Mouse (Mus musculus) liver, embryonic 14.5 days (tissue): ENCODE data around the gene Ago3.

Experiments used
- CTCF ChIP-seq: IDR thresholded peaks from 2 replicates; pipeline ENCODE4 v1.5.1; 2016; ENCODE audit warnings: antibody characterized with exemption, low read depth, control low read depth
- EP300 ChIP-seq: IDR thresholded peaks from 2 replicates; pipeline ENCODE4 v1.6.1; 2016; ENCODE audit warnings: antibody characterized with exemption, low read depth

DNA sequence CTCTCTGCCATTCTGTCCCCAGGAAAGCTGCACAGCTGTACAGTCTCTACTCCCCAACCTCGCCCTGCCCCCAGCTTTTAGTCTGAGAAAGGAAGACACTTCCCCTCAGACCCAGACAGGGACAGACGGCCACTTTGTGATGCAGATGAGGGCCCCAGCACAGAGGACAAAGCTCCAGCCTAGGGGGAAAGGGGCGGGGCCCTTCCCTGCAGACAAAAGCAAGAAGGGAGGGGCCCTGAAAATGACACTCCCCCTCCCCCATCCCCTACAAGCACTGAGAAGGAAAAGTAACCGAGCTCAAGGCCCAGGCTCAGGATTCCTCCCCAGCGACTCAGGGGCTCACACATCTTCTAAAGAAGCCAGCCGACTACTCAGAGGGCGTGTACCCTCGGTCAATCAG lies 36.5 kb upstream of the Ago3 start:
- TF ChIP-seq CTCF (no peak), EP300 (no peak)
